Mouse (Mus musculus): ENCODE data around the gene Srp14.

GRCm38 (mm10) chr2:118480886-118481285, 1.4 kb upstream of the Srp14 start:
- TF ChIP-seq CTCF (IDR thresholded peaks at IDR 0.05; ENCODE audit: insufficient read depth, low read length) (no peak), POLR2A (IDR thresholded peaks at IDR 0.05; ENCODE audit: borderline replicate concordance, extremely low read depth, low read depth, low read length) (no peak)
